Mouse (Mus musculus): ENCODE results near the gene Emc10.

DNA sequence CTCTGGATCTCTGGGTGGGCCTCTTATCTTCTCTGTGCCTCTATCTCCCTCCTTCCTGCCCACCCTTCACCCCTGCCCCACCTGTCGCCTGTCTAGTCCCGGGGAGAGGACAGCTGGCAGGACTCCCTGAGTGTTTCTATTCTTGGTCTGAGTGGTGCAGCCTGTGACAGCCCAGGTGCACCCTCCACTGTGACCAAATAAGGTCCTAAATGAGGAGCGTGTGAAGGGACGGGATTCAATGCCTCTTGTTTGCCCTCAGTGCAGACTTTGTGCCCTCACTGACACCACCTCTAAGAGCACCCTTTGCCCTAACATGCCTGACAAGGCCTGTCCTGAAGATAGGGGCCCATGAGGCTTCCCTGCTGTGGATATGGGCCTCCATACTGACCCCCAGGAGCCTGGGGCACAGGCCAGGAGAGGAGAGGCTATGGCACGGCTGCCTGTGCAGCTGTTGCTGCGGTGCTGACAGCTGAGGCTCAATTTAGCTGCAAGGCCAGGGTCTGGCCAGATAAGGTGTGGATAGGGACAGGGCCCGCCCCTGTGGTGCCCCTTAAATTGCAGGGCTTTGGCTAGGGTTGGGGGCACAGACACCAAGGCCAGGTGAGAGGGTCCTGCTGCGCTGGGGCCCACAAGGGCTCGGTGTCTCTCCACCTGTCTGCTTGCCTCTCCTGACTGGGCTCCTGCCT, 23.2 kb downstream of the Emc10 start:
- TF ChIP-seq POLR2A (IDR thresholded peaks at IDR 0.05; ENCODE audit: borderline replicate concordance, extremely low read depth, insufficient read depth, insufficient read length, poor library complexity, severe bottlenecking) = no peak
- no peak for TF ChIP-seq CTCF (IDR thresholded peaks at IDR 0.05; ENCODE audit: borderline replicate concordance, extremely low read depth, insufficient read depth, insufficient read length)
